Mouse (Mus musculus) layer of hippocampus, adult 2 months (tissue): ENCODE results near the gene Fam221a. TPM values are rescaled to one million over a fixed set of nuclear protein-coding genes. Genes with fewer than 3 reads are reported as not detected.
A peak's percentile ranks its signal among the peaks of the same experiment; 100 is the strongest.
"Not testable (repeated sequence)": the region's sequence is repeated elsewhere in the genome, so short reads cannot be mapped to it uniquely, and the experiment has no call there.

Source experiments
- DNase-seq, 2 experiments: peaks; one replicate each; pipeline ENCODE4 v3.0.0; 2022; ENCODE audit warnings: low spot score in 2 of 2
- H3K27ac ChIP-seq: fragments of 200-600 bp; 2 replicates; pipeline ENCODE4 v1.8.1; 2022
- H3K4me3 ChIP-seq: fragments of 200-600 bp; 2 replicates; pipeline ENCODE4 v1.8.1; 2022; ENCODE audit warnings: mild to moderate bottlenecking
- CTCF ChIP-seq: fragments of 200-600 bp; conservative IDR thresholded peaks from 2 replicates; pipeline ENCODE4 v1.8.1; 2022; ENCODE audit warnings: antibody characterized with exemption, mild to moderate bottlenecking, moderate library complexity
- total RNA-seq, 2 experiments: library from RNA; stranded (reverse); gene quantifications; 2 replicates each; pipeline ENCODE4 v1.2.3; 2021

Gene Fam221a
- total RNA-seq, 2 experiments from 2014 or later: 0.91 to 1.0 TPM

DNA sequence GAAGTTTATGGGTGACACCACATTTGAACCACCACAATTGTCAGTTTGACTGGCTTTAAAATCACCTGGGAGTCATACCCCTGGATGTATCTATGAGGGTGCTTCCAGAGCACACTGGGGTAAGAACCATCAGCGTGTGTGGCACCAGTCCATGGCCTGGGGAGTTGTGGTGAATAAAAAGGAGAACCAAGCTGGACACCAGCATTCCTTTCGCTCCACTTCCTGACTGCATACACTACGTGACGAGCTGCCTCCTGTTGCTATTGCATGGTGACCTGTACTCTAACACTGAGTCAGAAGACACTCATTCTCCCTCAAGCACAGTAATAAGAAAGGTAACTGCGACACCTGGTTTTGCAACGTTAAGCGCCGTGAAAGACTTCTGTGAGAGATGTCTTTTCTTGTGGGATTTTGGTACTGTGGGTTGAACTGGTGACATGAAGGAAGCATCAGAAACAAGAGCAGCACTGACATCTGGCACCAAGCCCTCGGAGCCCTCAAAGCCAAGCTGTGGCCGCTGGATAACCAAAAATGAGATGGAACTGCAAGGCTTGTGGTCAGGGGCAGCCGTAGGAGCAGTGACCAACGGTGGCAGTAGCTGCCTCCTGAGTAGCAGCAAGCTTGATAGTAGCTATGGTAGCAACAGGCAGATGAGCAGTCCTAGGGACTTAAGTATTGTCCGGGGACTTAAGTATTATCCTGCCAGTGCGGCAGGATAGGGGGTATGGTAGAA is 23.6 kb upstream of the Fam221a start:
- no peak overlapping the region for H3K4me3 ChIP-seq
- no peak for DNase-seq
- H3K27ac ChIP-seq: no peak overlapping the region
- TF ChIP-seq CTCF: no peak

DNA sequence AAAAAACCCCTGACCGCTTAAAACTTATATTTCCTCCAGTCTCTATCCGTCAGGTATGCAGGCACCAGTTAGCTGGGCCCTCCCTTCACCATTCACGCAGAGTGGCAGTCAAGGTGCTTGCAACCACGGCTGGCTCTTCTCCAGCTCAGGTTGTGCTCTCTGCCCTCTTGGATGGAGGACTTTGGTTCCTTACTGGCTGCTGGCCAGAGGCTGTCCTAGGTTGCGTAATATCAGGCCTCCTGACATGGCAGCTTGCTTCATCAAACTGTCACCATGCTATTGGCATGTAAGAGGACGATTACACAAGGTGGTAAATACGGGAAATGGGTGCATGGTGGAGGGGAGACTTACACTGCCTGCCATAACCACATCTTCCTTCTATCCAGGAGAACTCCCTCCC is 17.7 kb upstream of the Fam221a start:
- no peak for TF ChIP-seq CTCF
- Histone ChIP-seq H3K4me3 (no peak overlapping the region), H3K27ac (no peak overlapping the region)
- no peak for DNase-seq

DNA sequence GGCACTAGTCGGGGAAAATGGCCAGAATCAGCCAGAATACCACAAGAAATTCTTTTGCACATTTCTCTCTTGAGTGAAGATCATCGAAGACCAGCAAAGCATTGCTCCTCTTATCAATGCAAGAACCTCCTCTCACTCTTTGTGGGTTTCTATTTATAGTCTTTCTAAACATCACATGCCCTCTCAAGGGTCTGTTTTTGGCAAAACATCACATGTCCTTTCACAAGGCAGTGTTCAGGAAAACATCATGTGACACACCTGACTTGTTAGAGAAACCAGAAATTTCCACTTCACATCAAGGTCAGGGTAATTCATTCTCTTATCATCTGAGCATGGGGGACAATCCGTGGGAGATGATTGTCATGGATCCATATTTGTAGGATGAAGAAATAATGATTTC is 12.9 kb upstream of the Fam221a start:
- DNase-seq: no peak
- H3K27ac ChIP-seq: no peak overlapping the region
- no peak overlapping the region for H3K4me3 ChIP-seq
- no peak for TF ChIP-seq CTCF

DNA sequence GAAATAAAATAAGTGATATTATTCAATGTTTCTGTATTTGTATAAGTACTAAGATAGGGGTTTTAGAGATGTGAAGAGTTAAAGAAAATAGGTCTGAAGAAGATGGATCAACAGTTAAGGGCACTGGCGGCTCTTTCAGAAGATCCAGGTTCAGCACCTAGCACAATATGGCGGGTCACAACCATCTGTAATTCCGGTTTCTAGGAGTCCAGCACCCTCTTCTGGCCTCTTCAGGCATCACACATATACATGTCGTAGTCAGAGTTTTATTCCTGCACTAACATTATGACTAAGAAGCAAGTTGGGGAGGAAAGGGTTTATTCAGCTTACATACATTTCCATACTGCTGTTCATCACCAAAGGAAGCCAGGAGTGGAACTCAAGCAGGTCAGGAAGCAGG is 12.4 kb upstream of the Fam221a start:
- Histone ChIP-seq H3K4me3 (no peak overlapping the region), H3K27ac (no peak overlapping the region)
- peak; percentile 39 for TF ChIP-seq CTCF
- no peak for DNase-seq

DNA sequence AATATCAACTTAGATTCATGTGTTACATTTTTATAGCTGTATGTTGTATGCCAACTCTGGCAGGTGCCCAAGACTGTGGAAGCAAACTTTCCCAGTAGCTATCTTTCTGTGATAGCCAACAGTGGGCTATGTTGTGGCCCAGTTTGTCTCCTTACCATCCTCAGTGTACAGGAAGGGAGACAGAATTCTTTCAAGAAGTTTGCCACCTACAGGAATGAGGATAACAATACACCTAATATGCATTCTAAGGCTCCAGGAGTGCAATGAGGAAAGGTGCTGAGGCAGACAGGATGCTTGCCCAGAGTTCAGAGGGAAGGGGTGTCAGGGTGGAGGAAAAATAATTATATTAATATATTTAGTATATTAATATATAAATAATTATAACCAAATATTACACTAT is 7.1 kb upstream of the Fam221a start:
- peak; percentile 53 for TF ChIP-seq CTCF
- Histone ChIP-seq H3K27ac (no peak overlapping the region), H3K4me3 (no peak overlapping the region)
- DNase-seq: no peak

DNA sequence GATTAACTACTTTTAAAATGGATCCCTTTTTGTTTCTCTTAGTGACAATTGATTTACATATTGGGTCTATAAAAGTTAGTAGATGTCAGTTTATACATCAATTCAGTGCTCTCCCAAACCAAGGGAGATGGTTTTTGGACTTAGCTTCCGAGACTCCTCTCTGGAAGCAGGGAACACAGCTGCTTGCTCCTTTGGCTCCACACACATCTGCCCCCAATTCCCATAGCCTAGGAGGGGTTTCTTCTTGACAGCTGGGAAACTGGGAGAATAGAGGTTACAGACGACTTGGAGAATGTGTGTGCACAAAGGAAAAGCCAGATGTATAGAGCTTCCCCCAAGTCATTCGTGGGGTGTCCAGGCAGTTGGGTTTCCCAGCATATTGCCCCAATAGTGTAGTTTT is 673 bp downstream of the Fam221a start:
- Histone ChIP-seq H3K27ac (no peak overlapping the region), H3K4me3 (peak overlapping the region; percentile 59)
- TF ChIP-seq CTCF: no peak
- DNase-seq: no peak

DNA sequence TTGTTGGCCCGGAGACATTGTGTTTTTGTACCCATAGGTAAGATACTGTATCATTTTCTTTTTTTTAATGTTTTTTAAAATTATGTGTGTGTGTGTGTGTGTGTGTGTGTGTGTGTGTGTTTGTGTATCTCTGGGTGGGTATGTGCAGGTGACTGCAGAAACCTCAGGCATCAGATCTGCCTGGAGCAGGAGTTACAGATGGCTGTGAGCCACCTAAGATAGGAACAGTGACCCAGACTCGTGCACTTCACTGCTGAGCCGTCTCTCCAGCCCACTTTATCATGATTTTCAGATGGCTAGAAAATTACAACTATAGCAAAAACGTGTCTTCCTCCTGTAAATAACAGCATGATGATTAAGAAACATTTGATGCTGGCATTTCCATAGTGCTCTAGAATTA is 5.2 kb downstream of the Fam221a start:
- no peak for TF ChIP-seq CTCF
- no peak overlapping the region for H3K4me3 ChIP-seq
- no peak for DNase-seq

DNA sequence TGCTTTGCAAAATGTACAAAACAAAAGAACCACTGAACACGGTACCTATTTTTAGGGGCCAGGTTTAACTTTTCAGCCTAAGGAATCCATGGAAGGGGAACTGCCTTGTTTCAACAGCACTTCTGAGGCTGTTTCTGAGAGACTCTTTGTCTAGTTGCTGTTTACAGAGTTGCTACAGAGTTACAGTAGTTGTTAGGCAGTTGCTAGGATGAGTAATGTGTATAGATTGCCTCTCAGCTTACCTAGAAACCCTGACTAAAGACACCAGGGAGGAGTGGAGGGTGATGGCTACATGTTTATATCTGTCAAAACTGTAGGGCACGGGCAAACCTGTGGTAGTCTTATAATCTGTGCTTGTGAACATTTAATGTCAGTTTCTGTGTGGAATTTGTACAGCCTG is 6.4 kb downstream of the Fam221a start:
- no peak overlapping the region for H3K27ac ChIP-seq
- no peak for TF ChIP-seq CTCF
- no peak overlapping the region for H3K4me3 ChIP-seq
- DNase-seq: no peak

More for the DNA sequence above, 5.2 kb downstream of the Fam221a start:
- no peak overlapping the region for H3K27ac ChIP-seq

DNA sequence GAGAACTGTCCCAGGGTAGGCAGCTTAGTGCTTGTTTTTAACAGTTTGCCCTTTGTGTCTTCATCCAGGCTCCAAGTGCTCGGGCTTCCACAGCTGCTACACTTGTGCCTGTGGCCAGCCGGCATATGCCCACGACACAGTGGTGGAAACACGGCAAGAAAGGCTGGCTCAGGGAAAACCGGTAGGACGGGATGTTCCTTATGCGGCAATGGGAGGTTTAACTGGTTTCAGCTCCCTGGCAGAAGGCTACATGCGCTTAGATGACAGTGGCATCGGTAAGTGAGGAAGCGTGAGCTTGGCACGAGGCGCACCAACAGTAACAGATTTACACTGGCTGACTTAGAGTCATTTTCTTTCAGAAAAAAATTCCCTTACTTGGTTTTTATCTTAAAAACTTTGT is 10.8 kb downstream of the Fam221a start:
- no peak for DNase-seq
- Histone ChIP-seq H3K4me3 (no peak overlapping the region), H3K27ac (no peak overlapping the region)
- TF ChIP-seq CTCF: no peak

DNA sequence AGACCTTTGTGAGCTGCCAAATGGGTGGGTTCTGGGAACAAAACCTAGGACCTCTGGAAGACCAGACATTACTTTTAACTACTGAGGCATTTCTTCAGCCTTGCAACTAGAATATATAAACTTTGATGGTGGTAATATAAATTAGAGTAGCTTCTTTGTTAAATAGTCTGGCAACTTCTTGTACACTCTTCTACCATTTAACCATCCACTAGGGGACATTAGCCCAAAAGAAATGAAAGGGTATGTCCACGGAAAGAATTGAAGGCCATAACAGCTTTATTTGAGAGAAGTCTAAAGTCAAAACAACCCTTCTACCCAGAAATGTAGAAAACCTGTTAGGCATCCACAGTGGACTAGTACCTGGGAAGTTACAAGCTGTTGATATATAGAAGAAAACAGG is 26.7 kb downstream of the Fam221a start:
- Histone ChIP-seq H3K4me3 (no peak overlapping the region), H3K27ac (no peak overlapping the region)
- TF ChIP-seq CTCF: peak; percentile 66
- no peak for DNase-seq

DNA sequence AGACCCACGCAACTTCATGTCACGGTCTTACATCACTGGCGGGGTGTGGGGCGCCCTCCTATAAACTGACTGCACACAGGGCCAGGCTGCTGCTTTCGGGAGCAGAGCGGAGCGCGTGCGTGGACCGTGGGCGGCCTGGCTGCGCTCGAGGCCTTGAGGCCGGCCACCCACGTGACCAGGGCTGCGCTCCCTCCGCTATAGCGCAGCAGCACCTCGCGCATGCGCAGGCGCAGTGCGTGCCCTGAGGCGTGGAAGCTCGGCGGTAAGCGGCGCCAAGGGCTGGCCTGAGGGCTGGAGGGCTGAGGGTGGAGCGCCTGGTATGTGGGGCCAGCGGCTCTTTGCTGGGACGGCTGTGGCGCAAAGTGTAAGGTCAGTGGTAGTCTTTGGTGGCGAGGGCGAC is 27.8 kb downstream of the Fam221a start, which contains the start of gene Stk31:
Stk31 (plus strand) TSS at position 289 of the 400 bp plus-strand sequence.
- no peak for TF ChIP-seq CTCF
- DNase-seq: peak in 1 of 2 experiments; percentile 12
- Histone ChIP-seq H3K27ac (no peak within 1 kb of the TSS), H3K4me3 (peak within 1 kb of the TSS; percentile 26; the same call in 1 of the 2 replicates)

DNA sequence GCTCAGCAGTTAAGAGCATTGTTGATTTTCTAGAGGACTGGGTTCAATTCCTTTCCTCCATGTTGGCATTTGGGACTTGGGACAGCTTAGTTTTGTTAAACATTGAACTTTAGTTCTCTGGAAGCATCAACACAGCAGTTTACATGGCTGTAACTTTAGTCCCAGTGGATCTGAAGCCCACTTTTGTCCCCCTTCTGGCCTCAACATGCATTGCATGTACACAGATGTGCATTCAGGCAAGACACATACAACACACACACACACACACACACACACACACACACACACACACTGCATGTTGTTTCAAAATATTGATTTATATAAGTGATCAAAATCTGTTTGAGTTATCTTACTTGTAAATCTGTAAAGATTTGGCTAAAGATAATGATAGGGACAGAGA is 29.9 kb downstream of the Fam221a start:
- Histone ChIP-seq H3K4me3 (no peak overlapping the region), H3K27ac (no peak overlapping the region)
- TF ChIP-seq CTCF: peak; percentile 54
- no peak for DNase-seq

DNA sequence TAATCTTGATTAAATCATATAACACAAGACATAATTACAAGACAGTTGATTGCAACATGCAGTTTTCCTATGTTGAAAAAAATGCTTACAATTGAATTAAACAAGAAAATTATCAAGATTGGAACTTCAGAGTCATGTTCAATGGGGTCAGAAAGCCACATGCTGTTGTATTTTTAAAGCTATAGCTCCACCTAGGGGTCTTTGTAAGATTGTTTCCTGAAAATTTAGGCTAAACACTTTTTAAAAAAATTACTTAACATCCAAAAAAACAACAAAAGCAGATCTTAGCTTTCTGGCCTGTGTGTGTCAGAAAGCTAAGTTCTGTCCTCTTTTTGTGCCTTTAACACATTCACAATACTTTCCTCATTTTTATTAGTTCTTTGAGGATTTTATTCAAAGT is 30.8 kb downstream of the Fam221a start:
- Histone ChIP-seq H3K27ac (no peak overlapping the region), H3K4me3 (no peak overlapping the region)
- no peak for DNase-seq
- peak; percentile 86 for TF ChIP-seq CTCF

DNA sequence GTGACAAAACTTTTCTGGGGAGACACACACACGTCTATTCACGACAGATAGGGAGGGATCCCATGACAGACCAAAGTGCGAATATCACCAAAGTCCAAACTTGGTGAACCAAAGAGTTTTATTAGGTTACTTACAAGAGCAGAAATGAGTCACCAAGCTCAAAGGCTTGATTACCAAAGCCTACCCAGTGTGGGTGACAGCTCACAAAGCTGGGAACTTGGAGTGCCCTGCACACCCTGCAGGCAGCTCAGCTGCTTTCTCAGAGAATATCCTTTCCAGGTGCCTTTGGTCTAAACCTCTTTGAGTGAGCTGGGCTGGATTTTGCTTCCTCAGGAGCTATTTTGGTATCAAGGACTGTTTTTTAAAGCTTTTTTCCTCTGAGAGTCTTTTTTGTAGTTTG is 43.3 kb downstream of the Fam221a start:
- no peak for TF ChIP-seq CTCF
- H3K27ac ChIP-seq: no peak overlapping the region
- H3K4me3 ChIP-seq: no peak overlapping the region
- DNase-seq: no peak

DNA sequence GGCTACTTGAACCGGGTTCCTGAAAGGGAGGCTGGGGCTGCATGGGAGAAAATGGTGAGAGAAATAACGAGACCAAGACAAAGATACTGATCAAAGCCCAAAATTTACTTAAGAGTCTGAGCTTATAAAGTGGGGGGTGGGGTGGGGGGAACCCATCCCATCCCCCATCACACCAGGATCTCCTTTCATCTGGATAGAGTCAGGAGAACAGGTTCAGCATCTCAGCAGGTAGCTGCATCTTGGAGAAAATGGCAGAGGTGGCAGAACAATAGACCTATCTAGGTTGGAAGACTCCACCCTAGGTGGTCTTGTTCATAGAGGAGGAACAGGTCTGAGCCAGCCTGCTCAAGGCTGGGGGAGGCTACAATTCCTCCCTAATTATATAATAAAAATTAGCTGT is 45.4 kb downstream of the Fam221a start:
- H3K27ac ChIP-seq, DNase-seq, H3K4me3 ChIP-seq: not testable (repeated sequence)
